Mouse (Mus musculus): ENCODE measurements around the gene Dpp6.

Dpp6 gene

DNA sequence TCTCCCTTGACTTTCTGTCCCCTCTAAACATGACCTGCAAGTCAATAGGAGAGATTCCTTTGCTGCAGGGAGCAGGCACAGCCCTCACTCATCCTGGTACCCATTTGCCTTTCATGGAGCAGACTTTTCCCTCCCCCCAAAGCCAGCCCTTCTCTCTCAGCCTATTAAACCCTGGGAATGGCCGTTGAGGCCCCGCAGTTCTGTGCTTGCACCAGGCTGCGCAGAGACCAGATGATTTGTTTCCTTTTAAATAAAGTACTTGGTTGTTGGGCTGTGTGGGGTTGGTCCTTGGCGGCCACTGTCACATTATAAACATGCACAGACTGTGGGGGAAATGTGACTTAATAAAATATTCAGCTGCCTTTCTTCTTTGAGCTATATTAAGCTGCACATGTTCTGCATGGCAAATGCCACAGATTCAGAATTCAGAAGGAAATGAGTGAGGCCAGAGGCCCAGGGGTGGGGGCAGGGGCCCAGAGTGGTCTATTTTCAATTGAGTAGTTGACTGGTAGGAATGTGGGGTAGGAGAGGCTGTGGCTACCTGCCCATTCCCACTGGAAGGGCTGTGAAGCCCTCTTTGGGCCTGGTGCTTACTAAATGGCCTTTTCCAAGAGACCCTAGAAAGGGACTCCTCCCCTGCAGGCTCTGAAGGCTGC, 489.6 kb downstream of the Dpp6 start:
- no peak for DNase-seq

DNA sequence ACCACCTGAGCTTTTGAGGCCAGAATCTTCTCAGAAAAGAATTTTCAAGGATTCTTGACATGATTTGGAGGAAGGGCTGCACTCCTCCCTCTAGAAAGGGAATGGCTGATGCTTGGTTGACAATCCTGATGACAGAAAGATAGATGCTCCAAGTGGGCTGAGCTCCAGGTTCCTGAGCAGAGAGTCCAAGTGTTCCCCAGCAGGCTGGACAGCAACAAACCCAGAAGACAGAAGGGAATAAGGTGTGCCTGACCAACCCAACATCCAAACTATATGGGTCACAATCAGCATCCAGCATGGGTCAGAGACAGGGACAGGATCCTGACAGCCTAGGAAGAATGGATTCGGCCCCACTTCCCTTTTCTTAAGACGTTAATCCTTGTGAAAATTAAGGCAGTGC, 493.2 kb downstream of the Dpp6 start:
- no peak for DNase-seq

DNA sequence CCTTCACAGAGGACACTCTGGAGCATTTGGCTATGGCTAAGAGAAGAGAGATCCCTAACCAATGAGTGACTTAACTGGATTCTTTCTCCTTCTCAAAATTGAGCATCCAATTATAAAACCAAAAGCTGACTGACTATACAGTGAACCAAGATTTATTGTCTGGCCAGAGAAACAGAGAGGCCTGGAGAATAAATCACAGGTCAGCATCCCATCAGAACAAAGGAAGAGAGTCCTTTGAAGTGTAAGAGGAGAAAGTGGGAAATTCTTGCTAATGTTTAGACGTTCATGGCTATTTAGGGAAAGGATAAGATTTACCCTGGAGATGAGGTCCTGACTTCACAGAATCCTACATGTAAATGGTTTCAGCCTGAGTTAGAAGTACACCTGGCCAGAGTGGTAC, 499.7 kb downstream of the Dpp6 start:
- no peak for DNase-seq

DNA sequence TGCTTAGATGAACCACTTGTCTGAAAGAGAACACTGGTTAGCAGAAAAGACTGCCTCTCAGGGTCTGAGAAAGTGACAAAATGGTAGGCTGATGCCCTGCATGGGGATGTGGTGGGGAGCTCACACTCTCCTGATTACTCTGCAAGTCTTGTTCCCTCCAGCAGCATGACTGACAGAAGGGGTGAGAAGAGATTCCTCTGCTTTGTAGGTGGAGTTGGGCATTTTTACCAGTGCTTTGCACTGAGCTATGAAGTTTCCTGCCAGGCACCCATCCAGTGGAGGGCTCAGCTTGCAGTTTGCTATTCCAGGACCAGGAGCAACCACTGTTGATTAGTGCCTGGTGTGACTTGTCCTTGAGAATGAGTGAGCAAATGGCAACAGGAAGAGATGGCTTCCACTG, 500.3 kb downstream of the Dpp6 start:
- no peak for DNase-seq

DNA sequence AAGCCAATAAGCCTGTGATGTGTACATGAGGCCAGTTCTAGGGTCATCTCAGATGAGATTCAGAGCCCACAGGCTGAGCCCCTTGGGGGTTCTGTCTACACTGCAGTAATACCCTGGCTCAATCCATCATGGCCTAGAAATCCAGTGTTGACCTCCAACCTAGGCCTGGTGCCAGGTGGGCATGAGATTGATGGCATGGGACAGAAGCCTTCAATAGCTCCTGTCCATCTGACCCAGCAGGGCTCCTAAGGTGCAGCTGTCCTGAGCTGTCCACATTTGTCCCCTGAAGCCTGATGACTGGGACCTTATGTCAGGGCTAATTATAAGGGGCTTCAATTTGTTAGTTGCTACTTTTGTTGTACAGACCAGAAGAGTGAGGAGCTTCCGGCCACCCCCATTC, 500.8 kb downstream of the Dpp6 start:
- DNase-seq = no peak

DNA sequence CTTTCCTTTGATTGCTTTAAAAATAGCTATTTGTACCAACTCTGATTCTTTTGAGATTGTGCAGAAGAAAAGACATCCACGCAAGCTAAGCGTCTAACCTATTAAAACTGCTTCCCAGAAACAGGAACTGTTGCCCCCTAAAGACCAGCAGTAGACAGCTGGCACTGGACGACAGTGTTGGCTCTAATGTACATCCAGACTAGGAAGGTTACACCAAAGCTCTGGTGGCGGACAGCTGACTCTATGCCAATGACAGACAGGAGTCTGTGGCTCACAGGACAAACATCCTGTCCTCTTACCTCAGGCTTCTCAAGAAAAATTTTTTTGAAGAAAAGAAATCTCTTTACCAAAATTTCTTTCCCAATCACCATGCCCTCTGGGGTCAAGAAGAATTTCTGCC, 502.7 kb downstream of the Dpp6 start:
- DNase-seq = no peak

DNA sequence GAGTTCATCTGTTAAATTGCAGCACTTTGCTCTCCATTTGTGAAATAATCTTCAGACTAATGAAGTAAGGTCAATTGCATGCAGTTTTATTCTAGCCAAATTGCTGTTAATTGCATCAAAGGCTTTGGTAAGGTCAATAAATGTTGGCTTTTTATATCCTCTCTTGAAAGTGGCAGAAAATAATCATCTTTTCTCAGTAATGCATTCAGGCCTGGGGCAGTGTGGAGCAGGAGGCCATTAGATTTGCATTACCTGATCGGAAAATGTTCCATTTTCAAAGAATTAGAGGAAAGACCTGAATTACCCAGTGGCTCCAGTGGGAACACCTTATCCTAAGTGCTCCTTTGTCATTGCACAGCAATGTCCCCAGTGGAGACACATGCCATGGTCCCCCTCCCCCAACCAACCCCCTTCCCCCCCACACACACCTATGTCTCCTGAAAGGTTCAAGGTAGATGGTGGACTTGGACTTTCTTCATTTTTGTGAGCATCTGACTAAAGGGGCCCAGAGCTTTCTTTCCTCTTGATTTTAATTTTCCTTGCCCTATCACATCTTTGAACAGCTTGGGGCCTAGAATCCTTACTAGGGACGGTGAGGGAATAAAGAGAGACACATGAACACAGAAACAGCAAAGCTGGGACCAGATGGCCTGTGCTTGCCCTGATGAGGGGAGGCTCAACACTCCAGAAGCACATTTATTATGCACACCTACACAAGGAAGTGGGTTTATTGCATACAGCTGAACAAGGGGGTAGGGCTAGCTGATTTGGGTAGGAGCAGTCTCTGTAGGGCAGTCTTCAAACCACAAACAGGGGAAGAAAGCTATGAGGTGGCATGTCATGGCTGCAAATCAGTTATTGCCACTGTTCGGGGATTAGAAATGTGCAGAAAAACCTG, 506.1 kb downstream of the Dpp6 start:
- no peak for DNase-seq

DNA sequence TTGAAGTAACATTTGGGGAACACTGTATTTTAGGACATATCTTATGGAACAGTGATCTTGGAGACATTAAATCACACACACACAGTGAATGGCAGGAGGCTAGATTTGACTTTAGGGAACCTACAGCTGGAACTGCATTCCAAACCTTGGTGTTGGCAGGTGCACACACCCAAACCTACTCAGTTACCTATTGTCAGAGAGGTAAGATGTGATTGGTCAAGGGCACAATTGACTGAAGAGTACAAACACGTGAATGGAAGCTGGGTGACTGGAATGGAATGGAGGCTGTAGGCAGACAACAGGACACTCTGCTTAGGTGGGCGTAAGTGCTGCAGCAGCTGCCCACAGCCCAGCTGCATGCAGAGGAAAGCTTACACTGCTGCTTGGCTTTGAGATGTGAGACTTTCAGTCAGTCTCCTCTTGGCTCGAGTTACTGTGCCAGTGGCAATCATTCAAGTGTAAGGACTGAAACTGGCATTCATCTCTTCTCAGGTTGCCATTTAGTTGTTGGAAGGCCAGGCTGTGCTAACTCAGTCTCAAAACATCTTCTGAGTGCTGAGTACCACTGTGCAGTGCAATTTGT, 507.4 kb downstream of the Dpp6 start:
- DNase-seq = no peak

DNA sequence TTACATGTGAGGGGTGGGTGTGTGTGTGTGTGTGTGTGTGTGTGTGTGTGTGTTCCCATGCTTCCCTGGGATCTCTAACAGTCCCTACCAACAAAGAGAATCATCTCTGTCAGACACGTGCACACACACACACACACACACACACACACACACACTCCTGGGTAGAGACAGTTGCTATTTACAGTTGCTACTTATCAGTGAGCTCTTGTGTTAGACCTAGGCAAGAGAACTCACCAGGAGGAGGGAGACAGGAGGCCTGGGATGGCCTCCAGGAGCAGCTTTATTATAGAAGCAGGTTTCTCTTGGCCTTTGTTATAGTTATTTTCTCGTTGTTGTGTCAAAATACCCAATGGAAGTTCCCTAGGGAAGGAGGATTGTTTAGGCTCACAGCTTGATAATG, 519.7 kb downstream of the Dpp6 start:
- no peak for DNase-seq

DNA sequence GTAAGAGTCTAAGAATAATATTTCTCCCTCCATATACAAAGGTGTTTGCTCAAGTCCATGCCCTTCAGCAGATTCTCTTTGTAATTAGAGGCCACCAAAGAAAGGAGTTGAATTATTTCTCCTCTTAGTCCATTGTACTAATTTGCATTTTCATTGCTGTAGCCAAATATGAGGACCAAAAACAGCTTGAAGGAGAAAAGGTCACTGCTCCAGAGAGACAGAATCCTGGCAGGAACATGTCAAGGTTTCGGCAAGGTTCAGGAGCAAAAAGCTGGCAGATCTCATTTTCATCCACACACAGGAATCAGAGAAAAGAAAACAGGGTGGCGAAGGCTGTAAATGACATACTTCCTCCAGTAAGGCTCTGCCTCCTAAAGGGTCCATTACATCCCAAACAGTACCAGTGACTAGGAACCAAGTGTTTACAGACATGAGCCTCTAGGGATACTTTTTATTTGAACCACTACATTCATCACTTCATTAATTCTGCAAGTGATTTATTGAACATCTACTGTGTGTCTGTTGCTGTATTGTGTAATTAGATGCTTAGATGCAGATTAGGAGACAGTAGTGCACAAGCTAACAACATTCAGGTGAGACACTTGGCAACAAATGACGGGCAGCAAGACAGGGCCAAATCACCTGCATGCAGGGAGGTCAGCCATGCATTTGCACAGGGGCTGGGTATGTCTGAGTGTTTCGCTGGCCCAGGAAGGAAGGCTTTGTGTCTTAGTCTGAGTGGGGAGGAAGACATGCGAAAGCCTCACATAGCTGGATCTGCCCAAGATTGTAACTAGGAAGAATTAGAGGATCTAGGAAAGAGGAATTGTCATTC, 522.4 kb downstream of the Dpp6 start:
- DNase-seq = no peak

DNA sequence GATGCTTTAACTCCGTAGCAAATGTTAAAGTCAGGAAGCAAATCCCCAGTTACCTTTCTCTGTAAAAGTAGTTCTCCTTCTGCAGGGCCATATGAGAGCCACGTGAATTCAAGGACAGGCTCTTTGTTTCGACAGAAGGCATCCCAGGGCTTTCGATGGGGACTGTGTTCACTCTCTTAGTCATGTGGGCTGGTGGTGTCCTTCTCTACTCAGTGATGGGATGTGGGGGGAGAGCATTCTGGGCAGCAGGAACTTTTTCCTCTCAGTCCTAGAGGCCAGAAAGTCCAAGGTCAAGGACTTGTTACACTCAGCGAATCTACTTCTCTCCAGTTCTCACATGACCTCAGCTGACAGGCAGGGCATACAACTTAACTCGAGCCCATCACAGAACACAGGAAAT, 525.3 kb downstream of the Dpp6 start:
- no peak for DNase-seq

DNA sequence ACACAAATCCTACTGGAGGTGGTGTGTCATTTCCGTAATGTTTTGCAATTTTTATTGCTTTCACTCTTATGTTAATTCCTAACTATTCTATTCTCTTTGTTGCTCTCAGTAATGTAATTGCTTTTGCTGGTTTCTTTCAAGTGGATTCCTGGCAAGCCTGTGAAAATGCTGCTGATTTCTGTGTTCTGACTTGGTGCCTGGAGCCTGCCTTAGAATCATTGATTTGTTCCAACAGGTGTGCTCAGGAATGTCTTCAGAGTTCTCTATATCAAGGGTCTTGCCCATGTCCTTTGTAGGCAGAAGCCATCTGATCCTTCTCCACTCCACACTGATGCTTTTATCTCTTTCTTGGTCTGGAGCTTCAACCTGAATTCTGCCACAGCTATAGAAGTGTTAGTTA, 526.6 kb downstream of the Dpp6 start:
- DNase-seq = no peak

DNA sequence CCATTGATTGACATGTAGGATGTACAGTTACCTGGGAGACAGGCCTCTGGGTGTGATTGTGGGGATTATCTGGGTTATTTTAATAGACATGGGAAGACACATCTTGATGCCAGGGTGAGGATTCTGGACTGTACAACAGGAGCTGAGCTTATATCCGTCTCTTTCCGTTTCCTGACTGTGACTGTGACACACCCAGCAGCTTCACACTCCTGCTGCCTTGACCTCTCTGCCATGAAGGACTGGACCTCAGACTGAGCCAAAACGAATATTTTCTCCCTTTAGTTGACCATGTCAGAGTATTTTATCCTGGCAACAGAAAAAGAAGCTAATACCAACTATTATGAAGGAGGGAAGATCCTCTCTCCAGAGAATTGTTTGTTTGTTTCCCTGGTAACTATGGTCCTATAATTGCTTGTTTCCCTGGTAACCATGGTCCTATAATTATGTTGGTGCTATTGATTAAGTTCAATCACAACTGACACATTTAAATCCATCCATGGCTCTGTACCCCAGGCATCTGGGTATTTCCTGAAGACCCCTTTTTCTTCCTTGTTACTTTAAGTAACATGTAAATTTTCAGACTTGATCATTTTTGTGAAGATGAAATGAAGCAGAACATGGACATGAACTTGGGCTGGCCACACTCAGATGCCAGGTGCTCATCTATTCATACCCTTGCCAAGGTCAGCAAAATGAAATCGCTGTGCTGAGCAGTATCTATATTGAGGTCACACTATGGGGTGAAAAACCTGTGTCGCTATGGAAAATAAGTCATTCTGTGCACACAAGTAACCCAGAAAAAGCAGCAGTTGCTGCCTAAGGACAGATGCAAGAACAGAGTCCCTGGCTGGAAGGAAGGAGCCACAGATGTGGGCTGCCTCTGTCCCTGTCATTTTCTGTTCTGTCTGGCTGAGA, 531.4 kb downstream of the Dpp6 start:
- no peak for DNase-seq

DNA sequence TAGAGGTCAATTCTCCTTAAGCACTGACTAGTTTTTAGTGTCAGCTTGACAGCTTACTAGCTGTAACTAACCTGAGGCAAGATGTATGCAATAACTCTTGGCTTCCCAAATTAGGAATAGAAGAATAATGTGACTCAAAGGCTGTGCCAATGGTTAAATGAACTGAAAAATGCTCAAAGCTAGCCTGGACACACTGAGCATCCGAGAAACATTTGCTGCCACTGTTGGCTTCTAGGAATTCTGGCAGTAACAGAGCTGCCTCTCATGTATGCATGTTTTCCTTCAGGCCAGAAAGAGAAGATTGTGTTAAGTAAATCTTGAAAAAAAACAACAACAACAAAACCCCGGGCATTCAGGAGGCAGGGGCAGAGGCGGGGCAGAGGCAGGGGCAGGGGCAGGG, 540.6 kb downstream of the Dpp6 start:
- no peak for DNase-seq

DNA sequence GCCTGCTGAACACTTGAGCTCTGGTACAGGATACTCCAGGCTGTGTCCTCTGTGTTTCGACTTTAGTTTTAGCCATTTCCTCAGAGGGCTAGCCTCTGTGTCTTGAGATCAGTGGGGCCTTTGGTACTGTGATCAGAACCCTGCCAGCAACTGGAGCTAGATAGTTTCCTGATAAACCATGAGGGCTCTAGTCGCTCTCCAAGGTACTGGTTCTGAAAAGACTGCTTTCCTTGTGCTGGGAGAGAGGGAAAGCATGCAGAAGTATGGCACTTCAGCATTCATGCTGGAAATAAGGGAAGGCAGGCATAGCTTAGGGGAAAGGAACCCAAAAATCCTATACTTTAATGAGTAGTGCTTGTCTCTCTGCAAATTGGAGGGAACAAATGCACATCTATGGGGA, 548.9 kb downstream of the Dpp6 start:
- no peak for DNase-seq

DNA sequence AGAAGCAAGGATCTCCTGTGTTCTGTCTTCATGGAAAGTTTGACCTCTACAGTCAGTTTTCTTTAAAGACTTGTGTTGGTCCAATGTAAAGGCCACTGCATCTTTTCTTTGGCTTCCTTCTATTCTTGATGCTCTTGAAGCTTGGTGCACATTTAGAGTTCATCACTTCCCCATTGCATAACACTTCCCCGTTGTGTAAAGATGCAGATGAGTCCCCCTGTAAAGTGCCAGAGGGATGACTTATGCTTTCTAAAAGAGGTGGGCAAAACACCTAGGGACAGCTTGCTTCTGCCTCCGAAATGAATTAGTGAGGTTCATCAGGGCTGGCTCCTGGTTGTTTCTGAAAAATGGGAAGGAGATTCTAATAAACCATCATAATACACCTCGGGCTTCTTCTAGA, 553.8 kb downstream of the Dpp6 start:
- DNase-seq = no peak

DNA sequence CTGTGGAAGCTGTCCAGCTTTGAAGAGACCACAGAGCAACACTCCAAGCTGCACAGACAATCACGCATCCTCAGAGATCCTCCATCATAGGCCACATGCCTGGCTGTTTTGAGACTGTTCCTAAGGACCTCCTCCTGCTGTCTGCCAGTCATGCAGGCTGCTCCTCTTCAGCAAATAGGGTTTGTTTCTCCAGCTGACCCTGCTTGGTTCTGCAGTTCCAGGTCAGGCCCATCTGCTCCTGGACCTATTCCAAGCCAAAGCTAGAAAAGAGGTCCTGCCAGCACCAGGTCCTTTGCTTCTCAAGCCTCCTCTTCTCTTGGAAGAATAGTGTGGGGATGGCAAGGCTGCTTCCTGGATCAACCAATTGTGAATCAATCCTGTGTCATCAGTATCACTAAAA, 556.9 kb downstream of the Dpp6 start:
- no peak for DNase-seq

DNA sequence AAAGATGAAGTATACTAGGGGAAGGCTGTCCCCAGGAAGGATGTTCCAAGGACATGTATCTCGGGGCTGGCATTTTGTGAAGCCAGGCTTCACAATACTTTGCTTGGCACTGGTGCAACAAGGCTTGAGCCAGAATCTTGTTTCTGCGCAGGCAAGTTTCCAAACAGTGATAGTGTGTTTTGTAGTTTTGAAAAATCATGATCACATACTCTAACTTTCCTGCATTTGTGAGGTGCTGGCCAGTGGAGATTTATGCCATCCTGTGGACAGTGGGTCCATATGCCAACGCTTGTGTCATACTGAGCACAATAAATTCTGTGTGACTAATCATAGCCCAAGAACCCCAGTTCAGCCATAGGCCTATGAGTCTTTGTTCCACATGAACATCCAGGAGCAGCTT, 558.8 kb downstream of the Dpp6 start:
- no peak for DNase-seq

DNA sequence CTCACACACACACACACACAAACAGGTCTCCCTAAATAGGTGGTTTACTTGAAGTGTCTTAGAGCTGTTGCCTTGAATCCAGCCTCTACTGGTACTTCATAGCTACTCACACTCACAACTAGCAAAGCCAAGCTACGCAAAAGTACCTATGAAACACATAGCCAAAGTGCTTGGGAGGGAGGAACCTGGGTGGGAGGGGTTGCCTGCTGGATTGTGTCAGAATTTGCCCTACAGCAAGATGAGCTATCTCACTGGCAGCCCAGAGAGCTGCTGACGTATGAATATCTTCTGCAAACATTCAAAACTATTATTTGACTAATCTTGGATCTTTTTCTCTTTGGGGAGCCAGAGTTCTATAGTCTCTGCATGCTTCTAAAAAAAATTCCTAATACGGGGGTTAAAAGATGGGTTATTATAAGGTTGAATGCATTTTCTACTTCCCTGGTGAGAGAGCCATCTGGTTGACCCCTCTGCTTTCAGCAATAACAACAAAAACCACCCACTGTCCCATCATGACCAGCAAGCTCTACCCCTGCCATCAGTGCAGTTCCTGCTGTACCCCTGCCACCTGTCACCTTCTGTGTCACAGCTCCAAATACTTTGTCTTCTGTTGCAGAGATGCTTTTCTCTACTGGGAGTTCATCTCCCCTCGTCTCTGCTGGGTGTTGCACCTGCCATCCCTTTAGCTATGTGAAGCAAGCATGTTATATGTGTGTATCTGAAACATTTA, 563.8 kb downstream of the Dpp6 start:
- no peak for DNase-seq

DNA sequence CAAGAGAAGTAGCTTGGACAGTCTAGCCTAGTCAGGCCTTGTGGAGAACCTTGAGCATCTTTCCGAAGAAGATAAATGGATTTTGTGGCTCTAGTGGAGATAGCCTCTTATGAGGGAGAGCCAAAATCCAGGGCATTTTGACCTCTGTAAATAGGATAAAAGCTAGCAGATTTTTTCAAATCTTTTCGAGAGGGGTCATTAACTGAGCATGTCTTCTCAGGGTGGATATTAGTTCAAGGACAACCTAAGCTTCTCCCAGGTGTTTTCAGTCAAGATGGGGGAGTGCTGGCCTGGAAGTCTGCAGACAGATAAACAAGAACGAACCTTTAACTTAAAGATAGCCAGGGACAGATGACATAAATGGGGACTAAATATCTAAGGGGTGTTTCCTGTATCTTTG, 581.4 kb downstream of the Dpp6 start:
- DNase-seq = no peak

DNA sequence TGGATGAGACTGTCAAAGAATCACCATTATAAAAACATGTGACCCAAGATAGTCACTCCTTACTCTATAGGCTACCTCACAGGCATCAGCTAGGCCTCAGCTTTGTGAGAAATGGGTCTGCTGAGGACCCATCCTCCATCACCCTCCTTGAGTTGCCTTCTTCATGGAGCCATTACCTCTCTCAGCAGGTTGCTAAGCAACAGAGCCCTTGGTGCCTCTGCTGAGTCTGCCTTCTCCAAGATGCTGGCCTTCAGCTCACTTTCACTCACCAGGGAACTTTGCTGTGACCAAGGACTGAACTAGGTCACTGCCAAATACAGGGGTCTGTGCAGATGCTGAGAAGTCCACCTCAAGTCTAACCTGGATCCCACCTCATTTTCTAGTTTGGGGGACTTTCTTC, 582.1 kb downstream of the Dpp6 start:
- DNase-seq = no peak

DNA sequence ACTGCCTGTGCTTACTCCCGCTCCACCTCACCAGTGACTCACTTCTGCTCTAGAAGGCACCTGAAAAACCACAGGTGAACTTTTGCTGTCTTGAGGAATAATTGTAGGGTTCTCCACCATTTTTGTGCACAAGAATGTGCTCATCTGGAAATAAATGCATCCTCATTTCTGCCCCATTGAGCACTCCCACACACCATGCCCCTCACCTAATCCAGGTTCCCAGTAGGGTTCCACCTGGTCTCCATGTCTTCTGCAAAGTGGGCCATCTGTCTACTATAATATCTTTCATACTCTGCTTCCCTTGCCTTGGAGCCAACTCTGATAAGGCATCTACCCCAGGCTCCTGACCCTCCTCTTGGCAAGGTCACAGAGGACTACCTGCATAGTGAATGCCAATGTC, 585.6 kb downstream of the Dpp6 start:
- DNase-seq = no peak

Measured in thymus, postnatal 4 days (tissue).